Mouse (Mus musculus) 3134 (cell line): ENCODE data around the gene H2afy2.

ENCODE experiments used
- DNase-seq: peaks from one replicate; pipeline ENCODE4 v3.0.0-alpha.2; 2011; ENCODE audit warnings: low spot score; ENCODE audit not compliant: insufficient read length; ENCODE audit errors: extremely low read depth

Gene H2afy2

DNA sequence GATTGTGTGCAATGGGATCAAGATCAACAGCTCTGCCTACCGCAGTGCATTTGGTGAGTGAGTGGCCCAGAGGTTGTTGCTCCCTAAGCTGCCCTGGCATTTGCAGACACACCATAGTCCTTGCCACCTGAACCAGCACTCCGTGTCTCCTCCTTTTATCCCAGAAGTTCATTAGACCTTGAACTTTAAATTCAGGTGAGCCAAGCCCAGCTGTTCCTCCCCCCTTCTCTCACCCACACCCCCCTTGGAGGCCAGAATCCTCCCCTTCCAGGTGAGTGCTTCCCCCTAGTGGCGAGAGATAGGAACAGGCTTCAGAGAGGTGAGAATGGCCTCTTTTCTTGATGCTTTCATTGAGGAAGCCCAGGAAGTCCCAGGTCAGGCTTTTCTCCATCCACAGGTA, 49.6 kb downstream of the H2afy2 start:
- no peak for DNase-seq

GRCm38 (mm10) chr10:61730171-61730570, 53.8 kb downstream of the H2afy2 start:
- DNase-seq, result no peak

DNA sequence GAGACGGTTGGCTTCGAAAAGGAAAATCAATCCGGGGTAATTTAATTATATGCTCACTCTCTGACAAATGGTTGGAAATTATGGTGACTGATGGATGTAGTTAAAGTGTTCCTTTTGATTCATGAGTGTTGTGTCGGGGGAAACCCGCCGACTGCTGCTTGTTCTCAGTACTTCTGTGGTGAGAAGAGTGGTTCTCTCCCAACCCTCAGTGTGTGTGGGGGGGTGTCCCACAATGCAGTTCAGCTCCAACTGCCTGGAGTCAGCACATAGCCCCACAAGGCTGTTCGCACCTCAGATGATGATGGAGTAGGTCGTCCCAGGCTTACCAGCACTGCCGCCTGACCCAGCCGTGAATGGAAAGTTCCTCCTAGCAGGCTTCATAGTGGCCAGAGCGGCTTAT, 54.8 kb downstream of the H2afy2 start:
- DNase-seq, result no peak

DNA sequence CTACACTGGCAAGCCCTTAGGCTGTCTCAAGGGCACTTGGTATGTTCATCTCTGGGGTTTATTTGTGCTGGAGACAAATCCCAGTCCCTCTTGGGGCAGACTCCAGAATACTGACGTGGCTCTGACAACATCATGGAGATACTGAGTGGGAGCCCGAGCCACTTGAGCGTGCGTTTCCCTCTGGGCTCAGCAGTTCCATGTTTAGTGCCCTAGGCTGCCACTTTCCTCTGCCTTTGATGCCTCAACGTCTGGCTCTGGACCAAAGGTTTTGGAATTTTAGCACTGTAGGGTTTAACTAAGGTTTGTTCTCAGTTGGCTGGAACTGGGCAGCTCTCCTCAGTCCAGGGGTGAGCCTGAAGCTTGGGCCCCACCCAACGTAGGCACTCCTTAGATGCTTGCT, 60.7 kb downstream of the H2afy2 start:
- DNase-seq, result no peak

DNA sequence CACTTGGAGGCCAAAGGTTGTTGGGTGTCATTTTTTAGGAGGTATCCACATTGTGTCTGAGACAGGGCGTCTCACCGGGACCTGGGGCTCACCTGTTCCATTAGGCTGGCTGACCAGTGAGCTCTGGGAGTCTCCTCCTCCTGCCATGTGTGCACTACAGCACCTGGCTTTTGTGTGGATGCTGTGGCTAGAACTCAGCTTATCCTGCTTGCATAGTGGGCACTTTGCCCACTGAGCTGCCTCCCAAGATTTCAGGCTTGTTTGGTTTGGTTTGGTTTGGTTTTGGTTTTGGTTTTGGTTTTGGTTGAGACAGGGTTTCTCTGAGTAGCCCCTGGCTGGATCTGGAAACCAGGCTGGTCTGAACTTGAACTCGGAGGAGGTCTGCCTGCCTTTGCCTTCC, 61.7 kb downstream of the H2afy2 start:
- no peak for DNase-seq

DNA sequence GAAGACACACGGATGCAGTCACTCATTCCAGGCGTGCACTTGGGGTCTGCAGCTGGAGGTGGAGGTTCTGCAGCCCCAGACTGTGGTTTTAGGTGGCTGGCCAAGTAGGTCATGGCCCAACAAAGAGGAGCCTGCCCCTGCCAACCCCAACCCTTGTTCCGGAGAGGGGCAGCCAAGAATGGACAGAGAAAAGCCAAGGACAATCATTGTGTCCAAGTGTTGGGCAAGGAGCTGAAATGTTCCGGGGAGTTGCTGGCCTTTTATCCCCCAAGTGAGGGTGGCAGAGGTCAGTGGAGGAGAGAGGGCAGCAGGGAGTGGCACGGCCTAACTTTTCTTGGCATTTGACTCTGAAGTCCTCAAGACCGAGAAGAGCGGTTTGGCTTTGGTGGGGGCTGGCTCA, 63.6 kb downstream of the H2afy2 start:
- no peak for DNase-seq

DNA sequence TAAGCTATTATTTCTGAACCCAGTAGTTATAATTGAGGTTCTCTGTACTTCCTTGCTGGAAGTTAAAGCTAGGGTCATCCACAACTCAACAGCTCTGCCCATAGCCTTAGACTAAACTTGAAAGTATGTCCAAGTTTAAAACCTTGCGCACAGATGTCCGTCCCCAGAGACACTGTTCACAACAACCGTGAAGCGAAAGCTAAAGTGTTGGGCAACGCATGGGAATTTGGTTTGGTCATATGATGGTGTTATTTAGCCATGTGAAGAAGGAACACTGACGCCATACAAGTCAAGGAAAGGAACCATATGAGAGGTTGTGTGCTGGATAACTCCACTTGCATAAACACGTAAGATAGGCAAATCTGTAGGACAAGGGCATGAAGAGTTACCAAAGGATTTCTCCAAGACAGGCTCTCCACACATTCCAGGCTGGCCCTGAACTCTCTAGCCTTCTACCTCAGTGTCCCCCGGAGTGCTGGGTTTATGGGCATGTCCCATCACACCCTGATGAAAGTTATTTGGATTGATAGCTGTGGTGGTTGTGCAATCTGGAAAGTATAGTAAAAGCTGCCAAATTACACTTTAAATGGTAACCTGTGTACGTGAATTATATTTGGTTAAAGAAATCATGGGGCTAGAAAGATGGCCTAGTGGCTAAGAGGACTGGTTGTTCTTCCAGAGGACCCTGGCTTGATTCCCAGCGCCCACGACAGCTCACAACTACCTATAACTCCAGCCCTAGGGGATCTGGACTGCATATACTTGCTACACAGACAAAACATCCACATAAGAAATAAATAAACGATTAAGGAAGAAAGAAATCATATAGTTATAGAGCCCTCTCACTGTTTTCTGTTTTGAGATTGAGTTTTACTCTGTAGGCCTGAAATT, 66.3 kb downstream of the H2afy2 start:
- no peak for DNase-seq

- DNase-seq, result no peak
Measured at GRCm38 (mm10) chr10:61715996-61716864, 67.7 kb downstream of the H2afy2 start.

DNA sequence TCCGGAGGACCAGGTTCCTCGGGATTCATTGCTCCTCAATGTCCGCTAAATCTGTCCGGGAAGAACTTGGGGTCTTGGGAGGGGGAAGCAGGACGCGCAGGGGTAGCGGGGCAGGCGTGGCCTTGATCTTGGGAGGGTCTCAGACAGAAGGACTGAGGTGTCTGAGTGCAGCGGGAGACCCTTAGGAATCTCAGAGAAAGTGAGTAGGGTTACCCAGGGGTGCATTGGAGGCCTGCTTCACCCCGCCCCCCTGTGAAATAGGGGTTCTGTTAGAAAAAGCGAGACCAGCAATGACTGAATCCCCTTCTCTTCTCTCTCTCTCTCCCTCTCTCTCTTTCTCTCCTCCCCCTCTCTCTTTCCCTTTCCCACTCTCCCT, 68.5 kb downstream of the H2afy2 start:
- DNase-seq, result no peak

DNA sequence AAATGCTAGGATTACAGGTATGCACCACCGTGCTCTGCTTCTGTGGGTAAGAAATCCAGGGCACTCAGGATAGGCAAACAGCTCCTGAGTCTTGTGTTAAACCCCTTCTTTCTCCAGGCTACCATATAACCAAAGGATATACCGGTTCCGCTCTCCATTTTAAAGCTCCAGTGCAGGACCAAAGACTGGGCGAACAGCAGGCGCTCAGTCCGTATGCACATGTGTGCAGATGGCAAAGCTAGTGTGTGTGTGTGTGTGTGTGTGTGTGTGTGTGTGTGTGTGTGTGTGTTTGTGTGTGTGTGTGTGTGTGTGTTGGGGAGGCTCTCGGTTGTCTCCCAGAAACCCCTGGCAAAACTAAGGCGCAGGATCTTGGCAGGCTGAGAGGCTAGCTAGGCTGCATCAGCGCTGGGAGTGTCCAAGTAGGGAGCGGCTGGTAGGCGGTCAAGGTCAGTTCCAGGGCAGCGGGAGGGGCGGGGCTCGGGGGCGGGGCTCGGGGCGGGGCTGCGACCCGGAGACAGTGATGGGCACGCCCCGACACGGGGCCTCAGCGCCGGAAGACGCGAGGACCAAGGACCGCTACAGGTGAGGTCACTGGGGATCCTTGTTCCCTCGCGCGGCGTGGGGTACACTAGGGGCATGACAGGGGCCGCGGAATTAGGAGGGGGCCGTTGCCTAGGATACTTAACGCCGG, 69.0 kb downstream of the H2afy2 start, which contains the start of gene Aifm2:
TSS of gene Aifm2 (plus strand) at position 493 of the 691 bp plus-strand sequence.
- peak; percentile 71 for DNase-seq

DNA sequence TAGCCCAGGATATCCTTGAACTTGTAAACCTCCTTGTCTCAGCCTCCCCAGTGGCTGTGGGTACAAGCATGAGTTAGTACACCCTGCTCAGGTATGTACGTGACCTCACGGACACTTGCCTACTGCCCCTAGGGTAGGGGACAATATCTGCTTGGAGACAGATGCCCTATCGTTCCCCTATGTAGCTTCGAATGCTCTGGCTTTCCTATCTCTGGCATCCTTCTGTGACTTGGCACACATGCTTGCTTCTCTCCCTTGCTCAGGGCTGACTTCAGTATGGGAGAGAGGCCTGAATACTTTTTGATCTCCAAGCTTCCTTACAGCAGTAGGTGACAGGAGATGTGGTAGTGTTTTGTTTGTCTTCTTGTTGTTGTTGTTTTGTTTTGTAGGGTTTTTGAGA, 69.8 kb downstream of the H2afy2 start:
- DNase-seq, result no peak

DNA sequence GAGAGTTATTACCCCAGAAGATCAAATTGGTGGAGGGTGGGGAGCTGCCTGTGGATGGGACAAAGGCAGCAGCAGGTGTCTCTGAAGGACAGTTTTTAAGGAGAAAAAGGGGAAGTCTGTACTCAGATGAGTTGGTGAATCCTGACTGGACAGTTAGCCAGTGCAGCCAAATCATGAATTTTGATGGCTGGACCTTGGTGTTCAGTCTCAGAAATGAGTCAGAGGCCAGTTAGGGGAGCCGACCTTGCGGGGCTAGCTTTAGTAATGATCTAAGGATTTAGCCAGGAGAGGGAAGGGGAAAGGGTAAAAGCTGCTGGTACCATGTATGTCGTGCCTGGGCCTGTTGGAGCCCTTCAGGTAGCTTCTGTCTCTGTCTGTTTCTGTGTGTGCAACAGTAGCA, 70.3 kb downstream of the H2afy2 start:
- no peak for DNase-seq

- DNase-seq, result no peak
Measured at GRCm38 (mm10) chr10:61706412-61707375, 77.3 kb downstream of the H2afy2 start.

DNA sequence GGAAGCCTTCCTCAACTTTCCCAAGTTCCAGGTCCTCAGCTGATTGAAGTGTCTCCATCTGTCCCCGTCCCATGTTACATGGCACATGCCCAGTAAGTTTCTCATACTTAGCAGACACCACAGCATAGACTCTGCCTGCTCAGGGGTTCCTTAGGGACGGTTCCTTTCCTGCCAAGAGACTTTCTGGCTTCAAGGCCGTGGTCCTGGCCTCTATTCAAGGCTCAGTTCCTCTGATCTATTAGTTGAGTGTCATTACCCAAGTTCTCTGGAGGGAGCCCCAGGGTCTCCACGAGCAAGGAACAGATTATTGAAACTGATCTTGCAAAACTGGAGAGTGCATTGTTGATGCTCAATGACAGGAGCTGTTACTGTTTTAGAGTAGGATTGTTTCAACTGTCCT, 79.3 kb downstream of the H2afy2 start:
- DNase-seq, result no peak

- no peak for DNase-seq
Measured at GRCm38 (mm10) chr10:61697028-61697427, 86.9 kb downstream of the H2afy2 start.

- DNase-seq, result no peak
Measured at GRCm38 (mm10) chr10:61696560-61696823, 87.5 kb downstream of the H2afy2 start.

- DNase-seq, result no peak
Measured at GRCm38 (mm10) chr10:61695703-61696559, 88.0 kb downstream of the H2afy2 start.

DNA sequence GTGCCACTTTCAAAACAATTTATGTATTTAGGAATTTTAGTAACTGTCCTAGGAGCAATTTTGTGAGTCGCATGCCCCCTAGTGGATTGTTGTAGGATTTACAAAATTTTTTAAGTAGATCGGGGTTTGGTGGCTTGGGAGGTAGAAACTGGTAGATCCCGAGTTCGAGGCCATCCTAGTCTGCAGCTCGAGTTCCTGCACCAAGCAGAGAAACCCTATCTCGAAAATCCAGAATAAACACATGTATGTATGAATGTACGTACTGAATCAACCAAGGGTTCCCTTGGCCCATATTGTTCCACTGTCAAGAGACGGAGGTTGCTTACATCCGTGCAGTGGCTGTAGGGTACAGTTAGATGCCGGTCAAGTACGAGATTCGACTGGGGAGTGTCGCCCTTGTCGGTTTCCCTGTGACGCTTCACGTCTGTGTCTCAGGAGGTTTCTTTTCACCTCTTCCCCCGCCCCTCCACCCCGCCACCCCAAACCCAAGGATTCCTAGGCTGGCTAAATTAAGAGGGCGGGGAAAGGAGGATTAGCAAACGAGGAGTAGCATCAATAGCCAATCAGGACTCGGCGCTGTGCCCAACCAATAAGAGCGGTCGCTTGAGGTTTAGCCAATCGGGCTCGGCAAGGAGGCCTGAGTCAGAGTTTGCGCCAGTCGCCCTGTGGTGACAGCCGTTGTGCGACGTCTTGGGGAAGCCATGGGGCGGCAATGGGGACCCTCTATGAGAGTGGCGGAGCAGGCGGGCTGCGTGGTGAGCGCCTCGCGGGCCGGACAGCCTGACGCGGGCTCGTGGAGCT, 88.9 kb downstream of the H2afy2 start, which contains the start of gene Tysnd1:
TSS of gene Tysnd1 (plus strand) at position 645 of the 801 bp plus-strand sequence.
- DNase-seq, result peak; percentile 50
